Mouse (Mus musculus) ES-Bruce4 (cell line): ENCODE measurements around the gene Sigmar1.

Experiments
- CTCF ChIP-seq: IDR thresholded peaks from one replicate; pipeline ENCODE4 v1.8.1; 2011; ENCODE audit warnings: low read depth, low read length
- POLR2A ChIP-seq: IDR thresholded peaks from one replicate; pipeline ENCODE4 v1.8.1; 2011; ENCODE audit warnings: low read length; ENCODE audit not compliant: insufficient read depth

GRCm38 (mm10) chr4:41731052-41731765 lies 24.7 kb downstream of the Sigmar1 start, which contains the start of gene Arid3c:
- TF ChIP-seq CTCF (no peak), POLR2A (no peak)
